Comparison of ENCODE assay signal across 26 mouse cellular contexts in genomic region chr6:29485951-29486350, GRCm38 (mm10). TPM values are rescaled to one million over a fixed set of nuclear protein-coding genes. Genes with fewer than 3 reads are reported as not detected.
DNase-seq lines count a peak whose midpoint lies in the region; ATAC-seq lines count a peak whose summit lies in the region.
"Had no signal": no experiment of that assay in that cellular context is flagged by ENCODE, and none has a peak within 500 bp of the region (broad histone marks: within the 10 kb centered on the region; RNA-seq: fewer than 3 reads in every experiment).

No protein-coding gene starts in this region.

- 0 out of 2 replicates have a peak, but pooled peaks cover 5% of the 10 kb centered on the region for H3K4me1 ChIP-seq in limb, embryonic 11.5 days (ENCODE audit: control insufficient read depth, insufficient read depth, low read length)
- peaks cover 23% of the 10 kb centered on the region for H3K4me1 ChIP-seq in limb, embryonic 10.5 days

- peaks cover 5% of the 10 kb centered on the region for H3K36me3 ChIP-seq in limb, embryonic 11.5 days (ENCODE audit: control insufficient read depth, insufficient read depth, low read length)
- peaks cover 70% of the 10 kb centered on the region for H3K36me3 ChIP-seq in limb, embryonic 10.5 days
- H3K36me3 ChIP-seq: forebrain, embryonic 10.5 days; forebrain, embryonic 12.5 days; forebrain, embryonic 15.5 days had no signal

- no peak overlapping the region for H3K4me3 ChIP-seq in limb, embryonic 11.5 days (ENCODE audit: low read depth, low read length)
- H3K4me3 ChIP-seq in limb, embryonic 10.5 days, result no peak overlapping the region
- H3K4me3 ChIP-seq: erythroblast, embryonic 14.5 days; forebrain, embryonic 12.5 days; forebrain, embryonic 15.5 days had no signal

- WGBS in limb, embryonic 11.5 days, result 31% methylated on average over 2 of the region's 2 CpGs
- 49% methylated on average over 2 of the region's 2 CpGs for WGBS in limb, embryonic 10.5 days

- DNase-seq in limb, embryonic 11.5 days (ENCODE audit: low spot score), result no peak
- DNase-seq in limb, embryonic 10.5 days (ENCODE audit: low spot score), result no peak
- DNase-seq in ES-CJ7 (ENCODE audit: low read depth, low spot score) (peak; percentile 67), R1 (ENCODE audit: low read depth, low spot score) (peak; percentile 84), liver (no peak)
- no peak for DNase-seq in spleen, adult 18-20 months
- DNase-seq in thymus, adult 18-20 months, result no peak
- DNase-seq: adrenal gland, adult 8-10 months; adrenal gland, postnatal 14 days; adrenal gland, postnatal 36 days; cerebellum, adult 11-12 months; cerebellum, adult 8-10 months; cerebellum, adult 9-11 months; cerebellum, postnatal 36 days; embryo, embryonic 11 days; forebrain, postnatal 0 days had no signal

- peak overlapping the region; percentile 33; the same call in 1 of the 2 replicates for H3K27ac ChIP-seq in limb, embryonic 11.5 days (replicated peaks; ENCODE audit: low read depth, low read length)
- H3K27ac ChIP-seq in limb, embryonic 10.5 days, result no peak overlapping the region
- H3K27ac ChIP-seq: embryonic facial prominence, embryonic 13.5 days; embryonic facial prominence, embryonic 15.5 days; forebrain, embryonic 10.5 days; forebrain, embryonic 12.5 days; forebrain, embryonic 15.5 days had no signal

- H3K9ac ChIP-seq in limb, embryonic 11.5 days (ENCODE audit: low read length), result no peak overlapping the region
- H3K9ac ChIP-seq: embryonic facial prominence, embryonic 13.5 days; embryonic facial prominence, embryonic 15.5 days; forebrain, embryonic 12.5 days; forebrain, embryonic 15.5 days; forebrain, postnatal 0 days had no signal

- no peak for ATAC-seq in limb, embryonic 11.5 days (ENCODE audit: insufficient number of reproducible peaks, low FRiP score, low TSS enrichment, low read depth)
- ATAC-seq: activated CD4-positive, CD25-positive, alpha-beta regulatory T cell, adult 4 months; forebrain, postnatal 0 days; Patski had no signal

- H3K27me3 ChIP-seq in limb, embryonic 11.5 days (ENCODE audit: control insufficient read depth, insufficient read depth, low read length), result no peaks in the 10 kb centered on the region
- H3K27me3 ChIP-seq in limb, embryonic 10.5 days (ENCODE audit: low read depth, poor library complexity, severe bottlenecking), result peaks cover 3% of the 10 kb centered on the region; the same call in 1 of the 2 replicates
- H3K27me3 ChIP-seq: embryonic facial prominence, embryonic 13.5 days; embryonic facial prominence, embryonic 15.5 days; forebrain, embryonic 15.5 days had no signal

- no peak overlapping the region for H3K4me2 ChIP-seq in limb, embryonic 11.5 days (ENCODE audit: low read depth, severe bottlenecking)
- H3K4me2 ChIP-seq: forebrain, embryonic 15.5 days had no signal

- no peaks in the 10 kb centered on the region for H3K9me3 ChIP-seq in limb, embryonic 11.5 days (ENCODE audit: control insufficient read depth, low read length)
- H3K9me3 ChIP-seq in limb, embryonic 10.5 days (replicated peaks), result no peaks in the 10 kb centered on the region
- H3K9me3 ChIP-seq: embryonic facial prominence, embryonic 13.5 days; embryonic facial prominence, embryonic 15.5 days; forebrain, embryonic 10.5 days; forebrain, embryonic 12.5 days; forebrain, embryonic 15.5 days had no signal

RNA-seq across cellular contexts. Expression of gene Atp6v1fnb, which starts 14.7 kb away (rescaled TPM):
- polyA plus RNA-seq in limb, embryonic 11.5 days (2014; fragmentation: Nextera tagmentation; extraction: Ambion mirVana), result not detected in 2 replicates
- 0.34 TPM in 1 of 2 replicates, not detected in the other for polyA plus RNA-seq in limb, embryonic 10.5 days (2016; fragmentation: Nextera tagmentation; extraction: Ambion mirVana)
- polyA plus RNA-seq: activated CD4-positive, CD25-positive, alpha-beta regulatory T cell, adult 4 months; C2C12; embryonic facial prominence, embryonic 11.5 days; embryonic facial prominence, embryonic 15.5 days; erythroblast, embryonic 14.5 days; forebrain, embryonic 15.5 days; Patski had no signal

RNA-seq across cellular contexts. Expression of gene Atp6v1f, which starts 18.4 kb away (rescaled TPM):
- polyA plus RNA-seq in limb, embryonic 11.5 days (2014; fragmentation: Nextera tagmentation; extraction: Ambion mirVana), result 182 and 198 TPM in 2 replicates
- 185 and 196 TPM in 2 replicates for polyA plus RNA-seq in limb, embryonic 10.5 days (2016; fragmentation: Nextera tagmentation; extraction: Ambion mirVana)

RNA-seq across cellular contexts. Expression of gene Kcp, which starts 21.8 kb away (rescaled TPM):
- polyA plus RNA-seq in limb, embryonic 11.5 days (2014; fragmentation: Nextera tagmentation; extraction: Ambion mirVana), result 25.7 and 32.2 TPM in 2 replicates
- polyA plus RNA-seq in limb, embryonic 10.5 days (2016; fragmentation: Nextera tagmentation; extraction: Ambion mirVana), result 37.2 and 43.9 TPM in 2 replicates

RNA-seq across cellular contexts. Expression of gene Irf5, which starts 40.5 kb away (rescaled TPM):
- polyA plus RNA-seq in limb, embryonic 11.5 days (2014; fragmentation: Nextera tagmentation; extraction: Ambion mirVana), result 1.4 and 2.1 TPM in 2 replicates
- 3.2 and 4.2 TPM in 2 replicates for polyA plus RNA-seq in limb, embryonic 10.5 days (2016; fragmentation: Nextera tagmentation; extraction: Ambion mirVana)

RNA-seq across cellular contexts. Expression of gene Flnc, which starts 52.9 kb away (rescaled TPM):
- 2.5 and 3.1 TPM in 2 replicates for polyA plus RNA-seq in limb, embryonic 11.5 days (2014; fragmentation: Nextera tagmentation; extraction: Ambion mirVana)
- polyA plus RNA-seq in limb, embryonic 10.5 days (2016; fragmentation: Nextera tagmentation; extraction: Ambion mirVana), result 3.7 and 5.6 TPM in 2 replicates
- polyA plus RNA-seq: activated CD4-positive, CD25-positive, alpha-beta regulatory T cell, adult 4 months; erythroblast, embryonic 14.5 days had no signal

Comparison
In these comparisons a context has a peak if more than half of its experiments do, and no peak if none do; other contexts are left out.
1. DNase-seq: peak in ES-CJ7 (single experiment) and R1 (single experiment); none in limb, embryonic 11.5 days (single experiment), limb, embryonic 10.5 days (single experiment), spleen, adult 18-20 months (0 of 2), liver (single experiment) and thymus, adult 18-20 months (0 of 2).